Mouse (Mus musculus): ENCODE results near the gene Sh3gl2.

The Sh3gl2 gene

DNA sequence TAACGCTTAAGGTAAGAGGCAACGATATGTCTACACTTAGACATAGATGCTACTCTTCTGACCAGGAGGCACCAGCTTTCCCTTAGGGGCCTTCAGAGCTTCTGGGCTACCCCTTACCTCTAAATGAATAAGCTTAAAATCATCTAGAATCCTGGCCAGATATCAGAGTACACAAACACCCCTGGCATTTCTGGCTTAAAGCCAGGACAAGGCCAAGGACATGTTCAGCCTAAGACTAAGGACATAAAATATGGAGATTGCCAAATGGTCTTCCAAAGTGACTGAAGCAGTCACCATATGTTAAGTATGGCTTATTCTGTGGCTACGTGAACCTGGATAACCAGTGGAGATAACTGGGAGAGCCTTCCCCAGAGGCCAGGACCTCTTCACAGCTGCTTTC is 211.5 kb downstream of the Sh3gl2 start:
- DNase-seq (ENCODE audit: low spot score): no peak

DNA sequence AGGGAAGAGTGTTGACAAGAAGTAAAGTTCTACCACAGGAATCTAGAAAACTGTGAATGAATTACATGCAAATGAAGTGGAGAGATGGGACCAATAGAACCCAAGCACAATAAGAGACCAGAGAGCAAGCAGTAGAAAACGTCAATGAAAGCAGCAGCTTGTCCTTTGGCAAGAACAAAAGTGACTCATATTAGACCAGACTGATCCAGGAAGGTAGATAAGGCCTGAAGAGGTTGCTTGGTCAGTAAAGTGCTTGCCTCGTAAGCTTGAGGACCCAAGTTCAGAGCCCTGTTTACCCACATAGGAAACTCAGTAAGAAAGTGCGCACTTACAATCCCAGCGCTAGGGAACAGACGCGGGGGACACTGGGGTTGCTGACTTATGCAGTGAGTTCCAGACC is 215.5 kb downstream of the Sh3gl2 start:
- no peak for DNase-seq (ENCODE audit: low spot score)

DNA sequence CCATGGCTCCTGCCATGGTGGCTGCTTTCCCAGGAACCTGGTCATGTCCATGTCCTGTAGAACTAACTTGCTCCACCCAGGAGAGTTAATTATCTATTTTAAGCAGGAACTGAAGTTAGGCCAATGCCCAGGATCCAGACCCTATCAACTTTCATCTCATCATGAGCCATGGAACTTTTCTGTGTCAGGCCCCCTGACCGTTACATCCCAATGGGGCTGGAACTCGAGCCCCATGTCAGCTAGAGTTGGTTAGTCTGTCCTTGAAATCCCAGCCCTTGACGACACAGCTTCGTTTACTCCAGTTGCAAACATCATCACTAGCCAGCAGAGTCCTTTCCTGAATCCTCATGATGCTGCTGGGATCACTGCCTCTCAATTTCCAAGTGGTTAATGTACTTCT is 221.3 kb downstream of the Sh3gl2 start:
- no peak for DNase-seq (ENCODE audit: low spot score)

DNA sequence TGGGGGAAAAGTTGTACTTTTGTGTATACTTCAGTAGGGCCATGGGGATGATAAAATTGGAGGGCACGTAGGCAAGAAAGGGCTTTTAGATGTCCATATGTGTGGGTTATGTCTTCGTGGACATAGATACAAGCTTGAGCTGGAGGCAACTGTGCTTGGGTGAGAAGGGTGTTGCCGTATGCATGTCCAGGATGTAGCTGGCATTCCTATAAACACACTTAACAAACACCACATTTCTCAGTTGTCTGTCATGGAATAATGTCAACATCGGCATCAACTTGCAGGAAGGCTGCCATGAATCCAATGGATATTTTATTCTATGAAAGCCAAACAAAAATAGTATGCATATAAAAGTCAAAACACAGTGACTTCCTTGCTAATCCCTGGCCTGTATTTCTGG is 227.9 kb downstream of the Sh3gl2 start:
- no peak for DNase-seq (ENCODE audit: low spot score)

DNA sequence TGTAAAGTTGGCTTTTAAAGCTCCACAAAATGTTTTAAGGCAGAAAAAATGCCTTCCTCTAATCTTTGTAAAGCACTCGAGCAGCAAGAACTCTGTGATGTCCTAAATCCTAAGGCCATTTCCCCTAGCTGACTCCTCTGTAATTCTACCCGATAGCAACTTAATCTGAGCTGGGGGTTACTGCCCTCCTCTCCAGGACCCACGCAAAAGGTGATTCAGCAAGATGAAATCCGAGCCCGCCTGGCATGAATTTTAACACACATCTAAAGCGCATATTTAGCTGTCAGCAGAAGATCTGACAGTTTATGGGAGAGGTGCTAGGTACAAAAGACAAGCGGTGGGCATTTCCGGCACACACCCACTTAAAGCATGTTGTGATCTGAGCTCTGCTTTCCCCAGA is 229.8 kb downstream of the Sh3gl2 start:
- no peak for DNase-seq (ENCODE audit: low spot score)

DNA sequence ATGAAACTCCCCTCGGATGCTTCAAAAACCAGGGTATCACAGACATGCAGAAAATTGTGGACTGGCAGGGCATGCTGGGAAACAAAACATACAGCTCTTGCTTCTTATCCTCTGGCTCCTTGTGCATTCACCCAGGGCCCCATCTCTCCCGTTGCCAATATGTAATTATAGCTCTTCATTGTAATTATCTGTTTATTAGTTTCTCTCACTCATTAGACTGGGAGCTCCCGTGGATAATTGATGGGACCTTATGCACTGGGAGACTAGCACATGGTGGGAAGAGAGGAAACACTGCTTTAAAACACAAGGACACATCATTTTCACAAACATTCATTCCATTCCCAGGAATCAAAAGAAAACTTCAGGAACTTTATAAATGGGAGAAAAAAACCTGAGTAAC is 233.9 kb downstream of the Sh3gl2 start:
- no peak for DNase-seq (ENCODE audit: low spot score)

DNA sequence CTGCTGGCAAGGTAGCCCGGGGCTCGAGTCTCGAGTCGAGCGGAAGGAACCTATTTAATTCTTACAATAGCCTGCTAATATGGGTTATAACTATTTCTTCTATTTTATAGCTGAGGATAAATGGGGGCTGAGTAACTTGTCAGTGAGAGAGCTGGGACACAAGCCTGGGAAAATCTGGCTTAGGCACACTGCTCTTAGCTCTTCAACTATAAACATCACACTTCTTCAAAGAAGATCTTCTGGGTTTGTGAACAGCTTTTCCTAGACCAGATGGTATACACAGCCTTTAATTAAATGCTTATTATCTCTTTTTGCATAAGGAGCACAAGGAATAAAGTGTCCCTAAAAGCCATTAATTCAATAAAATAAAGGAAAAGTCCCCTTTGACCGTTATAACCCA is 278.7 kb downstream of the Sh3gl2 start:
- no peak for DNase-seq (ENCODE audit: low spot score)

DNA sequence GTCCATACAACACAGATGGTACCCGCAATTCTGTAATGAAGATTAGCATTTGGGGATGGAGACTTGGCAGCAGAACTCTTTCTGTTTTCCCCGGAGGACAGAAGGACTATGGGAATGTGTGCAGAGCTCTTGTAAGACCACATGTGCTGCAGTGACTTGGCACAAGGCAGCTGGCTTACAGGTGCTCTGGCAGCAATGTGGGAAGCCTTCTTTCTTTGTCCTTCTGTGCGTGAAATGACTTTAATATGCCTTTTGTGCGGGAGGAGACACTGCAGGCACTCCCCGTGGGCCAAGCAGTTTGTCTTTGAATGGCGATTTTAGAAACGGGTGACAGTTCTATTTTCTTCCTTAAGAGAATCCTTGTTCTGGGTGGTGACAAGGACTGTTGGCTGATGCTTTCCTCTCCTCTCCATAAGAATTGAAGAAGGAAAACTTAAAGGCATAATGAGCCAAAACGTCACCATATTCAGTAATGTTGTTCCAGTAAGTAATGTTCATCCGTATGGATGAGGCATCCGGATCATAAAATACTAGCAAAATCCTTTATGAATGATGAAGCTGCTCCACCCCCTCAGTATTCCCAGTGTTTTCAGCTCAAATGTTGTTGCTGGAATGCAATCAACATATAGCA is 281.5 kb downstream of the Sh3gl2 start:
- peak; percentile 41 for DNase-seq (ENCODE audit: low spot score)

DNA sequence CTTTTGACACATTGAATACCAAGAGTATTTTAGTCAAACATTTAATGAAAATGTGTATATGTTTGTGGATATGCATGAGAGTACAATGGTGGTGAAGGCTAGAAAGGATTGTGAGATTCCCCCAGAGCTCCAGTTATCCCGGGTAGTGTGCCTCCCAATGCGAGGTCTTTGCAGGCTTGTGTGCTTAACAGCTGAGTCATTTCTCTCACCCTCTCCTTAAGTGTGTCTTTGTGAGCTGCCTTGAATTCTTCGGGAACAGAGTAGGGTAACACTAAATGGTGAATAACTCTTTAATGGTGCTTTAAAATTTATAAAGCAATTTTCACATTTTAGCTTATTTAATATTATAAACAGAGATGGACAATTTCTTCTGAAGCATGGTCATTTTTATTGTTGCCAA is 300.8 kb downstream of the Sh3gl2 start:
- no peak for DNase-seq (ENCODE audit: low spot score)

DNA sequence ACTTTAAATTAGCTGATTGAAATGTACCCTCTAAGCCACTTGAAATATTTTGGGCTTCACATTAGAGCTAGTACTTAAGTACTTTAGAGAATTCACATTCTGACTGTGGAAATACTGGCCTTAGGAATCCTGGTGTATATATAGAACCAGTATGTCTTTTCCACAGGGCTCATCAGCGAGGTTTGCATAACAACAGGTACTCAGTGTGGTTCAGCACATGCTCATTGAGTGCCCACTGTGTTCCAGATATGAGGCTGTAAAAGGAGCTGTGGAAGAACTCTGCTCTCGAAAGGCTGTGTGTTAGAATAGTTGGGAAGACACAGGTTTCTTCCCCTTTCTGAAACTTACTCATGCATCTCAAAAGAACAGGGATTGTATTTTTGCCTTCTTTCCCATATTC is 302.1 kb downstream of the Sh3gl2 start:
- no peak for DNase-seq (ENCODE audit: low spot score)

DNA sequence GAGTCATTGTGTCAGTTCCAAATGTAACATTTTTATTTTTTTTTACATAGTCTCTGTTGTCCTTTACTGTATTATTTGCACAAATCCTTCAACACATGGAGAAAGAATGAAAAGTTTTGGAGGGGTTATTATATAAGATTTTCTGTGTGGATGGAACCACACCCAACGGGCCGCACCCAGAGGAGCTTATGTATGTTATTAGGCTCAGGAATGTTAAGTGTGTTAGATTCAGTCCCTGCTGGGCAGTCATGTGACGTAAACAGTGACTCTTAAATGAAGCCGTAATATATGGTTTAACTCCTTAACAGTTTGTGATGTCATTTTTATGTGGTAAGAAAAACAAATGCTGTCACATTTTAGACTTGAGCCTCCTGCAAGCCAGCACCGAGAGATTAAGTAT is 302.6 kb downstream of the Sh3gl2 start:
- no peak for DNase-seq (ENCODE audit: low spot score)

DNA sequence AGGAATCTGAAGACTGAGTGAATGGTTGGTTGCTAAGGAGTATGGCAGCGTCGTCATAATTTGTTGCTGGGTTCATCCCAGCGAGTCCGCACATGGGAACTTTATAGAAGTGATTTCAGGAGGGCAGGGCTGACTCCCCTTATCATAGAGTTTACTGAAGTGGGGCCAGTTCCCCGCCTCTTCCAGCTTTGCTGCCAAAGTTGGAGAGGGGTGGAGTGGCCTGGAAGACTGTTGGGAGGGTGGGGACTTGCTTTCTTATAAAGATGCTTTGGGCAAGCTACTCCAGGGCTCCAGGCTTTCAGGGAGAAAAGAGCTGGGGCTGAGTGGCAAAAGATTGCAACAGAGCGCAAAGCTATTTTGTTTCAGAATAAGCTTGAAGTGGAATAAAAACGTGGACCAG is 308.4 kb downstream of the Sh3gl2 start:
- DNase-seq (ENCODE audit: low spot score): no peak

DNA sequence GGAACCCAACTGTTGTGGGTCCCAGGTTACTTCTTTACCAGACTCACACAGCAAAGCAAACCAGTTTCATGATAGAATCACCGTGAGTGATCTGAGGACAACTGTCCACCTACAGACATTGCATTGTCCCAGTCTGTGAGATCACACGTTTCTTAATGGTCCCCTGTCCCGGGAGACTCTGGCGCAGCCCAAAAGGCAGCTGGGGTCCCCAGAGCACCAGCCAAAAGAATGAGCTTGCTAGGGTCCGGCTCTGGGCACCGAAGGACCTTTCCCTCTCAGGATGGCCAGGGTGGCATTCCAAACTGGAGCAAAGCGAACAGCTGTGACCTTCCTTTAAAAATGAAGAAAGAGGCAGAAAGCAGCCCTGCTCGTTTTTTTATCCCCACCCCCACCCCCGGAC is 308.9 kb downstream of the Sh3gl2 start, which contains the start of gene Adamtsl1:
Gene Adamtsl1 (plus strand): TSS at position 381 of the 400 bp plus-strand sequence.
- DNase-seq (ENCODE audit: low spot score): no peak

DNA sequence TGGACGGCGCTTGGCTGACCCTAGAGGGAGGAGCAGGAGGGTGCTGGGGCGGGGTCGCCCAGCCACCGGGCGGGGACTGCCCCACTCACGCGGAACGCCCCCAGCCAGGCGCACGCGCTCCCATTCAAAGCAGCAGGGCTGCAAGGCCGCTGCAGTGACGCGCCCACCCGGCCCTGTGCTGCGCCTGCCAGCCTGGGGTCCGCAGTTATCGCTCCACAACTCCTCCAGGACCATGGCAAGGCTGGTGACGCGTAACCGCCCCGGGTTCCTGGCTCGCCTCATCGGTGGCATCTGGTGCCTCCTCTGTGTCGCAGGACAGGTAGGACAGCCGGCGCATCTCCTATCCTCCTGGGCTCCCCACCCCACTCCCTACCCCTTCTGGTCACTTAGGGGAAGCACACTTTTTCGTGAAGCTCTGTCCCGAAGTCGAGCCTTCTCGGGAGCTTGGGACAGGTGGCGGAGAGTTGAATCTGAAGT is 309.3 kb downstream of the Sh3gl2 start:
- DNase-seq (ENCODE audit: low spot score): no peak

DNA sequence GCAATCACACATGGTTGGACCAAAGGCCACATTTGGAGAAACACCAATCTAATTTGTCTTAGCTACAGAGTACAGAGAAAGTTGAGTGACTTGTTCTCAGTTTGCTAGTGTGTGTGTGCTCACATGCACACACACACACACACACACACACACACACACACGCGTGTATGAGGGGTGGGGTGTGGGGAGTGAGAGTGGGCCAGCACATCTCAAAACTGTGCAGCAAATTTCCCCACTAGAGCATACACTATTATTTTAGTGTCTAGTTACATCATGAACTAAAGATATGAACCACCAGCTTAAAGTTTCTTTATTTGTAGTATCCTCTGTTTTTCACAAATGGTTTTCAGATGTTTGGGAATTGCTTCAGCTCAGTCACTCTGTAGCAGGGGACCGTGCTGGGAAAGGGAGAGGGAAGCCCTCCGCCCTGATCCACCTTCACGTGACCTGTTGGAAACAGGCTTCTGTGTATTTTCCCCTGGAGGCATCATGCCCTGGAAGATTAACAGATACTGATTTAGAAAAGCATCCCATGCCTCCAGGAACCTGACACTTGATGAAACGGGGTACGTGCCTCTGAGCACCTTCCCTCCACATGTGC is 322.1 kb downstream of the Sh3gl2 start:
- no peak for DNase-seq (ENCODE audit: low spot score)

DNA sequence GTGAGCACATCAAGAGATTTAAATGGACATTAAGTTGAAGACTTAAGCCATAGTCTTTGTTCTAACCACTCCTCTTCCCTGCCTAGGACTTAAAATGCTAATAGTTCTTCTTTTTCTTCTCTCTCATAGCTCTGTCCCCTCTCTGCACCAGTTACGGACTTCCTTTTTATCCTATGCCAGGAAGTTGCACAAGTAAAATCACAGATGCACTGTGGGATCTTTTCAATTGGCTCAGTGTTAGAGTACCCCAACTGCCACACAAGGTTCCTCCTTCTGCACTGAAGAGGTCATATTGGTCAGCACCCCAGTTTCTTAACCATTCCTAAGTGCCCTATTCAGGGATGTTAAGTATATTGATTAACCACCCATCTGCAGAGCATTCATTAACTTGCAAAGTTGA is 324.9 kb downstream of the Sh3gl2 start:
- DNase-seq (ENCODE audit: low spot score): no peak

DNA sequence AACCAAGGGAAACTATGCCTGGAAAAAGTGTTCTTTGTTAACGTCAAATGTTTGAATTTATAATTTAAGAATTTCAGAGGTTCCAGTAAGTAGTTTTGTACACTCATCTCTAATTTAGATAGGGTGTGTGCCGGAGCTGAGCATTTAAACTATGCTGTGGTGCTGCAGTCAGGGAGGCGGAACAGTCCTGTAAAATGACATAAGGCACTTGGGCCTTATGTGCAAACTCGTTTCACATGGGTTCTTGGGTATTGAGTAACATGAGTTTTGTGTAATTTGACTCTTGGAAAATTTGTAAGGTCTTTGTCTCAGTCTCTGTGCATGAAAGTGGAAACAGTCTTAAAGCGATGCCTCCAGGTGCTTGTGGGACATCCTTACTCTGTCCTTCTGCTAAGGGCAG is 334.8 kb downstream of the Sh3gl2 start:
- no peak for DNase-seq (ENCODE audit: low spot score)

DNA sequence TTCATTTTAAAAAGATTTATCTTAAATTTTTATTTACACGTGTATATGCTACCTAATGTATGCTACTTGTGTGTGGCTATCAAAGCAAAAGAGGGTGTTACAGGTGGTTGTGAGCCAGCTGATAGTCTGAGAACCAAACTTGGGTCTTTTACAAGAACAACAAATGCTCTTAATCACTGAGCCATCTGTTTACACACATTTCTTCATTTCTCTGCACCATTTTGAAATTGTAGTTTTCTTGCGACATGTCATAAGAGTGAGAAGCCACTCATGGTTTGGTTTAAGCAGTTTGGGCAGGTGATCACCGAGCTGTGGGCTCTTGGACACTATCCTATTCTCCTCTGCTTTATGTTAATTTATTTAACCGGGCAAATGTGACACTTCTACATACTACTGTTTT is 338.3 kb downstream of the Sh3gl2 start:
- no peak for DNase-seq (ENCODE audit: low spot score)

DNA sequence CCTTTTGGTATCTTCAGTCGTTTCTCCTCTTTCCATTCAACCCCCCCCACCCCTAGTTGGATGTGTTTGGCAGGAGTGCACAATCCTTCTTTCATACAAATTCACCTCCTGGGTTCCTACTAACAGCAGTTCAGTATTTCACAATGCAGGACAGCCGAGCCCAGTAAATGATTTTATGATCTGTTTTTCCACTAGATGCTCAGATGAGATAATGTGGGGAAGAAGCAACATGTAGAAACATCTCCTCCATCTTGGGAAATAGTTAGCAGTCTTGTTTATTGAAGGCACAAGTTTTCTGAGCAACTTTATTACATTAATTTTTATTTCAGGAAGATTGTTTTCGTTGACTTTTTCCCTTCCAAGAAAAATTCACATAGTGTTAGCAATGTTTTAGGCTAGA is 349.8 kb downstream of the Sh3gl2 start:
- no peak for DNase-seq (ENCODE audit: low spot score)

DNA sequence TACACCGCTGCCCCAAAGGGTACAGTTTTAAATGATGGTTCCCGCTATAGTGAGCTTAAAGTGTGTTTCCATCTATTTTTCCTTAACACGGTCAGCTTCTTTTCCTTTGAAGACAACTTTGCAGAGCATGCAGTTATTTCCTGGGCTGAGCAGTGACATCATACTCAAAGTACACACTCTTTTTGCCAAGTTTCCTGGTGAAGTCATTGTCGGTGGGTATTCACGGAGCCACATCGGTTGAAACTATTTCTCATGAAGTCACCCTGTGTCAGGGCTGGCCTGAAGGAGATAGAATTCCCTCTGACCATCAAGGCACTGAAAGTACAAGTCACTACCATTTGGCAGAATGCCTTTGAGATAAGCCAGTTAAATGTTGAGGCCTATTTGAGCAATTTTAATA is 354.8 kb downstream of the Sh3gl2 start:
- DNase-seq (ENCODE audit: low spot score): no peak

DNA sequence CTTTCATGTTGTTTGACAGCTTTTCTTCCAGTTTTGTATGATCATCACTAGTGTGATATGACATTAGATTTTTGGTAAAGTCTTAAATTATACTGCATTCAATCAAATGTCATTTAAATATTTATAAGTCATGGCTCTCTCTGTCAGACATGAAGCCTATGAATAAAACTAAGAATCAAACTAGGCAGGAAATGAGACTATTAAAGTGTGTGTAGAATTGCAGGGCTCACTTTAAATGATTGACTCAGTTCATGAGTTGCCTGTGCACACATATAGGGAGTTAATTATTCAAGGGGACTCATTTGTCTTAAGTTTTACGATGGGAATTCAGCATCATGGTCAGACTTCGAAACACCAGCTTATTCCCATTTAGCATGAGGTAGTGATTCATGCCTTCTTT is 380.5 kb downstream of the Sh3gl2 start:
- no peak for DNase-seq (ENCODE audit: low spot score)

DNA sequence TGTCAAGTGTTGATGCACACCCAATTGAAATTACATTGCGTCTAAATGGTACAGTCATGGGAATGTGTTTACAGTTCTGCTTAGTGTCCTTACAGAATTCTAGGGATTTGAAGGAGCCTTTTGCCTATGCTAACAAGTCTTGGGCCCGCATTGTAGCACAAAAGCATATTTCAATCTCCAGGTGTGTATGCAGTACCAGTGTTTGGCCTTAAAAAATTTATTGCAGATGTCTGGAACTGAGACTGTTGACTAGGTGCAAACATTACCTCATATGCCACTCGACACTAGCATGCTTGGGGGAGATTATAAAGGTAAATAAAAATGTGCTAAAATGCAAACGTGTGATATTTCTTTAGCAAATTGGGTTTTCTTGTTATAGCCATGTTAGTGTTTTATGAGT is 384.0 kb downstream of the Sh3gl2 start:
- DNase-seq (ENCODE audit: low spot score): no peak

DNA sequence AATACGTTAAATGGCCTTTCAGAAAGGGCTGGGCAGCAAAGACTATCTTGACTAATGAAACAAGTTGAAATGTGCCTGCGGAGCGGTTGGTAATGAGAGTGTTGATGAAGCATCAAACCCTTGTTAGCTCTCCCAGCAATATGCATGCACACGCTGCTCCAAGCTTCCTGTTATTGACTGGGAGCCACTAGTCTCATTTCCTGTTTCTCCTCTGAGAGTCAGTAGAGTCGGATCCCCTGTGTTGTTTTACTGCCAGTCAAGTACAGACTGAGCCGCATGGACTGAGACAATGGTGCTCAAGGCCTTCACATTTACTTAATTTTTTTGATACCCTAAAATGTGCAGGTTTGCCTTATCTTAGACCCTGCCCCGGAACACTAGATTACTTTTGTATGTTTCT is 386.1 kb downstream of the Sh3gl2 start:
- no peak for DNase-seq (ENCODE audit: low spot score)

DNA sequence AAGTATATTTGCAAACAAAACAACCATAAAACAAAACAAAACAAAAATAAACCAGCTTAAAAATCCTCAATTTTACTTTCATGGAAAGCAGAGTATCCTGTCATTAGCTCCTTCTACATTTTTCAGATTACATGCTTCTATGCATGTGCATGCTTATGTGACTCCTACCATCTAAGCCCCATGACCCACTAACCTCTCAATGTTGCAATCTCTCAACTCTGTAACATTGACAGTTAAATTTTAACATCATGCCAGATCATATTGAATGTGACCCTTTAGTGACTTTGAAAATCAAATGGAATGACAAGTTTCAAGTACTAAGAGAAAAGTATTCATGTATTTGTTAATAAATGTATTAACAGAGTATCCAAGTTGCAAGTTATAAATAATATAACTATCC is 389.2 kb downstream of the Sh3gl2 start:
- DNase-seq (ENCODE audit: low spot score): no peak

Measured in layer of hippocampus, adult 11-12 months (tissue).